Mouse (Mus musculus) MEL (cell line): ENCODE results near the gene Bsnd. TPM values are rescaled to one million over a fixed set of nuclear protein-coding genes. Genes with fewer than 3 reads are reported as not detected.

ENCODE experiments used
- DNase-seq: peaks from one replicate; pipeline ENCODE4 v3.0.0; 2011; ENCODE audit warnings: low read depth, low spot score
- H3K27ac ChIP-seq: 2 replicates; pipeline ENCODE4 v1.5.1; 2012; ENCODE audit warnings: low read depth, mild to moderate bottlenecking, control low read depth, low read length, moderate library complexity; ENCODE audit not compliant: control insufficient read depth
- H3K27me3 ChIP-seq, 2 experiments: fragments of 150-350 bp in 1 of 2; sonication (generic) in 1 of 2; 2 replicates each; pipeline ENCODE4 v1.6.1; 2012; ENCODE audit warnings: low read length in 2 of 2, mild to moderate bottlenecking in 2 of 2, improper control_type of control experiment in 1 of 2, moderate library complexity in 1 of 2; ENCODE audit not compliant: insufficient read depth in 2 of 2, control insufficient read depth in 1 of 2
- H3K36me3 ChIP-seq, 2 experiments: 2 replicates each; pipeline ENCODE4 v1.6.1; 2012 to 2014; ENCODE audit warnings: low read length in 2 of 2, improper control_type of control experiment in 1 of 2, inconsistent platforms in 1 of 2, mild to moderate bottlenecking in 1 of 2; ENCODE audit not compliant: insufficient read depth in 2 of 2, control insufficient read depth in 1 of 2
- H3K4me1 ChIP-seq, 2 experiments: fragments of 150-350 bp in 1 of 2; sonication (generic) in 1 of 2; 2 replicates each; pipeline ENCODE4 v1.6.1; 2012; ENCODE audit warnings: low read length in 2 of 2, improper control_type of control experiment in 1 of 2, mild to moderate bottlenecking in 1 of 2; ENCODE audit not compliant: insufficient read depth in 2 of 2, control insufficient read depth in 1 of 2
- H3K4me3 ChIP-seq, 2 experiments: fragments of 150-350 bp in 1 of 2; sonication (generic) in 1 of 2; 2 replicates each; pipeline ENCODE4 v1.5.1; 2012; ENCODE audit warnings: low read depth in 2 of 2, low read length in 2 of 2, mild to moderate bottlenecking in 2 of 2, moderate library complexity in 2 of 2, control low read depth in 1 of 2, improper control_type of control experiment in 1 of 2; ENCODE audit not compliant: control insufficient read depth in 1 of 2, insufficient read depth in 1 of 2
- H3K79me2 ChIP-seq: 2 replicates; pipeline ENCODE4 v1.6.1; 2012; ENCODE audit warnings: mild to moderate bottlenecking, low read length, moderate library complexity; ENCODE audit not compliant: control insufficient read depth, poor library complexity, insufficient read depth
- H3K9ac ChIP-seq: 2 replicates; pipeline ENCODE4 v1.6.1; 2012; ENCODE audit warnings: low read depth, mild to moderate bottlenecking, control low read depth, low read length, moderate library complexity; ENCODE audit not compliant: control insufficient read depth, poor library complexity, severe bottlenecking
- H3K9me3 ChIP-seq: fragments of 150-350 bp; sonication (generic); replicated peaks from 2 replicates; pipeline ENCODE4 v1.6.1; 2012; ENCODE audit warnings: mild to moderate bottlenecking, low read length, improper control_type of control experiment, moderate library complexity; ENCODE audit not compliant: insufficient read depth
- CHD1 ChIP-seq: IDR thresholded peaks from 2 replicates; pipeline ENCODE4 v1.6.1; 2012; ENCODE audit warnings: low read depth, mild to moderate bottlenecking, inconsistent platforms, low read length, improper control_type of control experiment
- CTCF ChIP-seq, 3 experiments: IDR thresholded peaks in 2 of 3; conservative IDR thresholded peaks in 1 of 3; 2 replicates each; pipeline ENCODE4 v1.5.1; 2011 to 2012; ENCODE audit warnings: low read length in 3 of 3, low read depth in 2 of 3, mild to moderate bottlenecking in 2 of 3, improper control_type of control experiment in 1 of 3, inconsistent platforms in 1 of 3, mixed read lengths in 1 of 3, moderate library complexity in 1 of 3; ENCODE audit not compliant: control insufficient read depth in 1 of 3, insufficient read depth in 1 of 3, poor library complexity in 1 of 3, severe bottlenecking in 1 of 3
- E2F4 ChIP-seq: IDR thresholded peaks from 2 replicates; pipeline ENCODE4 v1.6.1; 2011; ENCODE audit warnings: low read depth, low read length, improper control_type of control experiment, borderline replicate concordance
- ETS1 ChIP-seq: IDR thresholded peaks from 2 replicates; pipeline ENCODE4 v1.6.1; 2012; ENCODE audit warnings: low read depth, mild to moderate bottlenecking, inconsistent platforms, low read length, improper control_type of control experiment, moderate library complexity
- GABPA ChIP-seq: IDR thresholded peaks from 2 replicates; pipeline ENCODE4 v1.6.1; 2012; ENCODE audit warnings: low read depth, mild to moderate bottlenecking, inconsistent platforms, low read length, improper control_type of control experiment, moderate library complexity
- GATA1 ChIP-seq: IDR thresholded peaks from 2 replicates; pipeline ENCODE4 v1.6.1; 2011; ENCODE audit warnings: low read depth, low read length, improper control_type of control experiment
- HCFC1 ChIP-seq: IDR thresholded peaks from 2 replicates; pipeline ENCODE4 v1.6.1; 2012; ENCODE audit warnings: low read depth, mild to moderate bottlenecking, inconsistent platforms, low read length, improper control_type of control experiment, moderate library complexity
- KAT2A ChIP-seq: conservative IDR thresholded peaks from 2 replicates; pipeline ENCODE4 v1.6.1; 2012; ENCODE audit warnings: low read depth, low read length, improper control_type of control experiment, inconsistent platforms
- MAX ChIP-seq: IDR thresholded peaks from 2 replicates; pipeline ENCODE4 v1.6.1; 2011; ENCODE audit warnings: low read length, improper control_type of control experiment
- MYB ChIP-seq: IDR thresholded peaks from 2 replicates; pipeline ENCODE4 v1.6.1; 2011; ENCODE audit warnings: mild to moderate bottlenecking, low read depth, low read length, improper control_type of control experiment
- MYC ChIP-seq: IDR thresholded peaks from 2 replicates; pipeline ENCODE4 v1.6.1; 2011; ENCODE audit warnings: low read depth, mild to moderate bottlenecking, low read length, improper control_type of control experiment, moderate library complexity
- NELFE ChIP-seq: IDR thresholded peaks from 2 replicates; pipeline ENCODE4 v1.6.1; 2011; ENCODE audit warnings: low read depth, low read length, improper control_type of control experiment
- POLR2AphosphoS2 ChIP-seq: IDR thresholded peaks from 2 replicates; pipeline ENCODE4 v1.6.1; 2011; ENCODE audit warnings: low read length, improper control_type of control experiment
- POLR2AphosphoS5 ChIP-seq: IDR thresholded peaks from 2 replicates; pipeline ENCODE4 v1.6.1; 2012; ENCODE audit warnings: low read depth, borderline replicate concordance, mild to moderate bottlenecking, inconsistent platforms, low read length, moderate library complexity, mixed read lengths
- RAD21 ChIP-seq: IDR thresholded peaks from 2 replicates; pipeline ENCODE4 v1.6.1; 2011; ENCODE audit warnings: mild to moderate bottlenecking, low read depth, low read length, improper control_type of control experiment
- RCOR1 ChIP-seq: IDR thresholded peaks from 2 replicates; pipeline ENCODE4 v1.6.1; 2012; ENCODE audit warnings: low read depth, mild to moderate bottlenecking, inconsistent platforms, low read length, improper control_type of control experiment
- SIN3A ChIP-seq: IDR thresholded peaks from 2 replicates; pipeline ENCODE4 v1.6.1; 2012; ENCODE audit warnings: low read length, improper control_type of control experiment, inconsistent platforms
- TAL1 ChIP-seq: IDR thresholded peaks from 2 replicates; pipeline ENCODE4 v1.6.1; 2012; ENCODE audit warnings: mild to moderate bottlenecking, inconsistent platforms, low read length, moderate library complexity, mixed read lengths
- TCF12 ChIP-seq: IDR thresholded peaks from 2 replicates; pipeline ENCODE4 v1.6.1; 2014; ENCODE audit warnings: low read depth, mild to moderate bottlenecking, inconsistent platforms, low read length, improper control_type of control experiment, moderate library complexity
- UBTF ChIP-seq: IDR thresholded peaks from 2 replicates; pipeline ENCODE4 v1.6.1; 2012; ENCODE audit warnings: low read depth, mild to moderate bottlenecking, inconsistent platforms, low read length, improper control_type of control experiment, moderate library complexity, borderline replicate concordance; ENCODE audit not compliant: insufficient read depth
- ZKSCAN1 ChIP-seq: IDR thresholded peaks from 2 replicates; pipeline ENCODE4 v1.6.1; 2012; ENCODE audit warnings: low read depth, mild to moderate bottlenecking, inconsistent platforms, low read length, improper control_type of control experiment, moderate library complexity
- ZMIZ1 ChIP-seq: IDR thresholded peaks from 2 replicates; pipeline ENCODE4 v1.6.1; 2012; ENCODE audit warnings: low read depth, mild to moderate bottlenecking, inconsistent platforms, low read length, improper control_type of control experiment, moderate library complexity
- ZNF384 ChIP-seq: IDR thresholded peaks from 2 replicates; pipeline ENCODE4 v1.6.1; 2012; ENCODE audit warnings: low read depth, mild to moderate bottlenecking, inconsistent platforms, low read length, improper control_type of control experiment
- polyA plus RNA-seq, 2 experiments: library from polyadenylated mRNA; stranded (reverse) in 1 of 2; unstranded in 1 of 2; fragments of >175 nt in 1 of 2; fragments of >200 nt in 1 of 2; gene quantifications; 2 replicates each; pipeline versions ENCODE4 v1.2.1 to v1.2.4; 2012; ENCODE audit warnings: low replicate concordance in 2 of 2, low read depth in 1 of 2; ENCODE audit not compliant: insufficient read length in 2 of 2, insufficient read depth in 1 of 2, missing spikeins in 1 of 2
- total RNA-seq: library from RNA; depleted of rRNA; stranded (reverse); fragments of 300-350 nt; gene quantifications from 2 replicates; pipeline ENCODE4 v1.2.3, GENCODE M21; 2012; rRNA removed

Gene Bsnd
- 0.04 TPM in 1 of 2 replicates, not detected in the other for total RNA-seq
- polyA plus RNA-seq, result not detected

- Histone ChIP-seq H3K9me3 (no peaks in the 10 kb centered on the region), H3K36me3 (no peaks in the 10 kb centered on the region), H3K9ac (no peak within 1 kb of the TSS), H3K4me3 (no peak within 1 kb of the TSS), H3K79me2 (no peaks in the 10 kb centered on the region), H3K27ac (no peak within 1 kb of the TSS), H3K4me1 (no peaks in the 10 kb centered on the region), H3K27me3 (peaks cover 0 to 4% of the 10 kb centered on the region in 2 experiments; a peak in 2 of 4 replicates)
- TF ChIP-seq SIN3A (no peak), E2F4 (no peak), ZKSCAN1 (no peak), UBTF (no peak), NELFE (no peak), CTCF (IDR thresholded peaks at IDR 0.05 in 2 of 3, conservative IDR thresholded peaks at IDR 0.05 in 1 of 3; ENCODE audit: control insufficient read depth in 1 of 3, insufficient read depth in 1 of 3, low read depth in 2 of 3, low read length in 3 of 3, poor library complexity in 1 of 3, severe bottlenecking in 1 of 3) (no peak), MAX (no peak)
- peak; percentile 26 for DNase-seq
These were observed at the start of gene Bsnd for GRCm38 (mm10) chr4:106492116-106492515. Gene Bsnd (minus strand): TSS chr4:106492283.

- Histone ChIP-seq H3K4me1 (no peaks in the 10 kb centered on the region), H3K9me3 (no peaks in the 10 kb centered on the region), H3K27ac (no peak overlapping the region), H3K36me3 (no peaks in the 10 kb centered on the region), H3K79me2 (no peaks in the 10 kb centered on the region), H3K4me3 (no peak overlapping the region), H3K27me3 (peaks cover 0 to 8% of the 10 kb centered on the region in 2 experiments; a peak in 3 of 4 replicates), H3K9ac (no peak overlapping the region)
- TF ChIP-seq E2F4, result no peak
- TF ChIP-seq MYC, result no peak
- no peak for TF ChIP-seq TAL1
- TF ChIP-seq RCOR1, result no peak
- no peak for TF ChIP-seq POLR2AphosphoS5
- no peak for TF ChIP-seq GABPA
- no peak for TF ChIP-seq UBTF
- no peak for TF ChIP-seq POLR2AphosphoS2
- no peak for TF ChIP-seq HCFC1
- TF ChIP-seq GATA1, result no peak
- TF ChIP-seq TCF12, result no peak
- TF ChIP-seq KAT2A, result no peak
- no peak for TF ChIP-seq ETS1
- no peak for TF ChIP-seq CTCF (IDR thresholded peaks at IDR 0.05 in 2 of 3, conservative IDR thresholded peaks at IDR 0.05 in 1 of 3; ENCODE audit: control insufficient read depth in 1 of 3, insufficient read depth in 1 of 3, low read depth in 2 of 3, low read length in 3 of 3, poor library complexity in 1 of 3, severe bottlenecking in 1 of 3)
- no peak for TF ChIP-seq MYB
- no peak for TF ChIP-seq RAD21
- TF ChIP-seq ZMIZ1, result no peak
- no peak for TF ChIP-seq ZNF384
- no peak for TF ChIP-seq CHD1
- TF ChIP-seq ZKSCAN1, result no peak
- no peak for DNase-seq
These were observed 49.4 kb upstream of the Bsnd start for GRCm38 (mm10) chr4:106541491-106541890.
